Mouse (Mus musculus): ENCODE results near the gene Sec24c. TPM values are rescaled to one million over a fixed set of nuclear protein-coding genes. Genes with fewer than 3 reads are reported as not detected.

The Sec24c gene
- 101 TPM for polyA plus RNA-seq (2014; fragmentation: Illumina TruSeq; extraction: RNeasy Lipid Tissue Mini Kit (QIAGEN cat#74804); ENCODE audit: low read depth, low replicate concordance)

GRCm38 (mm10) chr14:20674064-20674833 lies at the start of gene Sec24c:
Gene Sec24c (plus strand): TSS chr14:20674308.

GRCm38 (mm10) chr14:20640644-20641437 lies 33.3 kb upstream of the Sec24c start, which contains the start of gene Usp54:
Gene Usp54 (minus strand): TSS chr14:20641063.

GRCm38 (mm10) chr14:20656361-20656760 lies 17.7 kb upstream of the Sec24c start, which contains the start of gene Myoz1:
Gene Myoz1 (minus strand): TSS chr14:20656540.

GRCm38 (mm10) chr14:20668154-20668810 lies 5.8 kb upstream of the Sec24c start, which contains the start of gene Synpo2l:
Gene Synpo2l (minus strand): TSS chr14:20668354.

GRCm38 (mm10) chr14:20694884-20695760 lies 21.0 kb downstream of the Sec24c start, which contains the start of gene Fut11:
Gene Fut11 (plus strand): TSS chr14:20694968.

GRCm38 (mm10) chr14:20702741-20703381 lies 28.8 kb downstream of the Sec24c start, which contains the start of gene Chchd1:
Gene Chchd1 (plus strand): TSS chr14:20703006.

GRCm38 (mm10) chr14:20707201-20708190 lies 33.4 kb downstream of the Sec24c start, which contains the start of gene Zswim8:
Gene Zswim8 (plus strand): TSS chr14:20707552.

GRCm38 (mm10) chr14:20733952-20734774 lies 60.1 kb downstream of the Sec24c start, which contains the start of gene Ndst2:
Gene Ndst2 (minus strand): TSS chr14:20734562.

Other genes starting within 250 kb of the Sec24c start
- gene Cfap70, start 222.1 kb upstream of the Sec24c start, polyA plus RNA-seq (2014; fragmentation: Illumina TruSeq; extraction: RNeasy Lipid Tissue Mini Kit (QIAGEN cat#74804); ENCODE audit: low read depth, low replicate concordance): 7.5 TPM
- 75.7 TPM for gene Anxa7, start 194.2 kb upstream of the Sec24c start, polyA plus RNA-seq (2014; fragmentation: Illumina TruSeq; extraction: RNeasy Lipid Tissue Mini Kit (QIAGEN cat#74804); ENCODE audit: low read depth, low replicate concordance)
- 0.92 TPM for gene Mss51, start 177.4 kb upstream of the Sec24c start, polyA plus RNA-seq (2014; fragmentation: Illumina TruSeq; extraction: RNeasy Lipid Tissue Mini Kit (QIAGEN cat#74804); ENCODE audit: low read depth, low replicate concordance)
- gene Ppp3cb, start 127.7 kb upstream of the Sec24c start, polyA plus RNA-seq (2014; fragmentation: Illumina TruSeq; extraction: RNeasy Lipid Tissue Mini Kit (QIAGEN cat#74804); ENCODE audit: low read depth, low replicate concordance): 45.0 TPM
- gene Usp54, start 33.2 kb upstream of the Sec24c start, polyA plus RNA-seq (2014; fragmentation: Illumina TruSeq; extraction: RNeasy Lipid Tissue Mini Kit (QIAGEN cat#74804); ENCODE audit: low read depth, low replicate concordance): 14.0 TPM
- 1.3 TPM for gene Myoz1, start 17.8 kb upstream of the Sec24c start, polyA plus RNA-seq (2014; fragmentation: Illumina TruSeq; extraction: RNeasy Lipid Tissue Mini Kit (QIAGEN cat#74804); ENCODE audit: low read depth, low replicate concordance)
- gene Synpo2l, start 6.0 kb upstream of the Sec24c start, polyA plus RNA-seq (2014; fragmentation: Illumina TruSeq; extraction: RNeasy Lipid Tissue Mini Kit (QIAGEN cat#74804); ENCODE audit: low read depth, low replicate concordance): 0.30 TPM
- 11.9 TPM for gene Fut11, start 20.7 kb downstream of the Sec24c start, polyA plus RNA-seq (2014; fragmentation: Illumina TruSeq; extraction: RNeasy Lipid Tissue Mini Kit (QIAGEN cat#74804); ENCODE audit: low read depth, low replicate concordance)
- gene Chchd1, start 28.7 kb downstream of the Sec24c start, polyA plus RNA-seq (2014; fragmentation: Illumina TruSeq; extraction: RNeasy Lipid Tissue Mini Kit (QIAGEN cat#74804); ENCODE audit: low read depth, low replicate concordance): 77.8 TPM
- 85.3 TPM for gene Zswim8, start 33.2 kb downstream of the Sec24c start, polyA plus RNA-seq (2014; fragmentation: Illumina TruSeq; extraction: RNeasy Lipid Tissue Mini Kit (QIAGEN cat#74804); ENCODE audit: low read depth, low replicate concordance)
- gene Ndst2, start 60.3 kb downstream of the Sec24c start, polyA plus RNA-seq (2014; fragmentation: Illumina TruSeq; extraction: RNeasy Lipid Tissue Mini Kit (QIAGEN cat#74804); ENCODE audit: low read depth, low replicate concordance): 30.6 TPM
- gene Camk2g, start 119.8 kb downstream of the Sec24c start, polyA plus RNA-seq (2014; fragmentation: Illumina TruSeq; extraction: RNeasy Lipid Tissue Mini Kit (QIAGEN cat#74804); ENCODE audit: low read depth, low replicate concordance): 33.5 TPM
- 42.3 TPM for gene Plau, start 162.4 kb downstream of the Sec24c start, polyA plus RNA-seq (2014; fragmentation: Illumina TruSeq; extraction: RNeasy Lipid Tissue Mini Kit (QIAGEN cat#74804); ENCODE audit: low read depth, low replicate concordance)